Mouse (Mus musculus) CH12.LX (cell line): ENCODE results near the gene Lif. TPM values are rescaled to one million over a fixed set of nuclear protein-coding genes. Genes with fewer than 3 reads are reported as not detected.

Source experiments
- DNase-seq: peaks from one replicate; pipeline ENCODE4 v3.0.0-alpha.2; 2013; ENCODE audit errors: extremely low read depth
- H3K27ac ChIP-seq: 2 replicates; pipeline ENCODE4 v1.5.1; 2012; ENCODE audit warnings: low read depth, mild to moderate bottlenecking, control low read depth, moderate library complexity; ENCODE audit not compliant: insufficient read depth
- H3K27me3 ChIP-seq: replicated peaks from 2 replicates; pipeline ENCODE3; 2012; ENCODE audit warnings: inconsistent platforms
- H3K36me3 ChIP-seq, 2 experiments: replicated peaks in 1 of 2; 2 replicates each; pipeline versions ENCODE3 to v1.6.1; 2012; ENCODE audit warnings: inconsistent platforms in 1 of 2, low read length in 1 of 2, mild to moderate bottlenecking in 1 of 2, mixed read lengths in 1 of 2, moderate library complexity in 1 of 2; ENCODE audit not compliant: control insufficient read depth in 1 of 2, insufficient read depth in 1 of 2
- H3K4me1 ChIP-seq, 2 experiments: 2 replicates each; pipeline ENCODE4 v1.6.1; 2012; ENCODE audit warnings: inconsistent platforms in 1 of 2, moderate library complexity in 1 of 2; ENCODE audit not compliant: insufficient read depth in 2 of 2, control insufficient read depth in 1 of 2
- H3K4me2 ChIP-seq: 2 replicates; pipeline ENCODE4 v1.6.1; 2012; ENCODE audit warnings: low read depth, mild to moderate bottlenecking, control low read depth; ENCODE audit not compliant: poor library complexity, insufficient read depth, severe bottlenecking
- H3K4me3 ChIP-seq, 3 experiments: fragments of 150-350 bp in 1 of 3; sonication (generic) in 1 of 3; replicated peaks in 1 of 3; 2 replicates each; pipeline versions ENCODE3 to v1.5.1; 2011 to 2012; ENCODE audit warnings: low read depth in 2 of 3, low read length in 2 of 3, mild to moderate bottlenecking in 2 of 3, moderate library complexity in 2 of 3, control low read depth in 1 of 3, improper control_type of control experiment in 1 of 3, inconsistent platforms in 1 of 3, mixed read lengths in 1 of 3; ENCODE audit not compliant: poor library complexity in 1 of 3
- H3K79me2 ChIP-seq: replicated peaks from 2 replicates; pipeline ENCODE4 v1.6.1; 2012; ENCODE audit warnings: mild to moderate bottlenecking, moderate library complexity; ENCODE audit not compliant: control insufficient read depth, poor library complexity, insufficient read depth, severe bottlenecking; ENCODE audit errors: extremely low read depth
- H3K9ac ChIP-seq: 2 replicates; pipeline ENCODE4 v1.6.1; 2012; ENCODE audit warnings: low read depth, mild to moderate bottlenecking, control low read depth, moderate library complexity; ENCODE audit not compliant: insufficient read depth
- H3K9me3 ChIP-seq: replicated peaks from 2 replicates; pipeline ENCODE3; 2012; ENCODE audit warnings: low read length, inconsistent platforms, mixed read lengths
- CHD2 ChIP-seq: IDR thresholded peaks from 2 replicates; pipeline ENCODE4 v1.6.1; 2011; ENCODE audit warnings: low read length, improper control_type of control experiment
- GABPA ChIP-seq: IDR thresholded peaks from 2 replicates; pipeline ENCODE4 v1.6.1; 2012; ENCODE audit warnings: low read depth, low read length, improper control_type of control experiment, inconsistent platforms; ENCODE audit not compliant: insufficient replicate concordance
- KAT2A ChIP-seq: IDR thresholded peaks from 2 replicates; pipeline ENCODE4 v1.6.1; 2012; ENCODE audit warnings: low read length, improper control_type of control experiment, inconsistent platforms; ENCODE audit not compliant: insufficient replicate concordance
- NELFE ChIP-seq: IDR thresholded peaks from 2 replicates; pipeline ENCODE4 v1.6.1; 2011; ENCODE audit warnings: low read depth, low read length, improper control_type of control experiment
- POLR2AphosphoS2 ChIP-seq: IDR thresholded peaks from 2 replicates; pipeline ENCODE4 v1.6.1; 2011; ENCODE audit warnings: low read depth, low read length, improper control_type of control experiment
- ZKSCAN1 ChIP-seq: IDR thresholded peaks from 2 replicates; pipeline ENCODE4 v1.6.1; 2012; ENCODE audit warnings: low read depth, inconsistent platforms, low read length, improper control_type of control experiment, borderline replicate concordance
- dilution Hi-C: fragments of 300-500 bp; cut with MboI; formaldehyde crosslinking; loops from 2 replicates; pipeline ENCODE4 v1.14.3; 2020; ENCODE audit warnings: low sequenced_read_pairs; ENCODE audit not compliant: extremely low pct_unique_long_range_greater_than_20kb, extremely low pct_ligation_motif_present
- in situ Hi-C: fragments of 300-500 bp; cut with MboI; formaldehyde crosslinking; loops from 3 replicates; pipeline ENCODE4 v1.14.3; 2019; ENCODE audit warnings: low sequenced_read_pairs, low pct_ligation_motif_present, low pct_unique_long_range_greater_than_20kb, mixed read lengths
- polyA plus RNA-seq: library from polyadenylated mRNA; unstranded; fragments of >175 nt; gene quantifications from 2 replicates; pipeline ENCODE4 v1.2.1, GENCODE M21; 2012; ENCODE audit warnings: low read depth; ENCODE audit not compliant: insufficient read length
- total RNA-seq, 2 experiments: library from RNA; depleted of rRNA; stranded (reverse); fragments of 300-350 nt in 1 of 2; fragments of >200 nt in 1 of 2; gene quantifications; 2 replicates each; pipeline ENCODE4 v1.2.3; 2012 to 2014

Gene Lif
- total and polyA plus RNA-seq, 3 experiments, result 0.05 to 1.8 (median 0.17) TPM

GRCm38 (mm10) chr11:4320876-4321275 is 63.5 kb downstream of the Lif start:
- in situ Hi-C loops, result no loop called here
- H3K4me1 ChIP-seq, result peaks cover 7 to 25% of the 10 kb centered on the region in 2 experiments
- H3K9ac ChIP-seq, result no peak overlapping the region
- H3K27me3 ChIP-seq, result no peaks in the 10 kb centered on the region
- dilution Hi-C loops, result no loop called here
- DNase-seq, result no peak
- H3K4me2 ChIP-seq, result no peak overlapping the region
- no peaks in the 10 kb centered on the region for H3K36me3 ChIP-seq
- H3K79me2 ChIP-seq, result no peaks in the 10 kb centered on the region
- no peaks in the 10 kb centered on the region for H3K9me3 ChIP-seq
- H3K4me3 ChIP-seq, result no peak overlapping the region
- TF ChIP-seq POLR2AphosphoS2 (no peak), NELFE (no peak), KAT2A (no peak), ZKSCAN1 (no peak), CHD2 (no peak), GABPA (no peak)
- no peak overlapping the region for H3K27ac ChIP-seq

Other genes starting within 250 kb of the Lif start
- 0.47 and 0.55 TPM in 2 replicates for gene Sec14l4, start 226.1 kb upstream of the Lif start, total RNA-seq (2012; rRNA removed)
- 0.42 and 0.46 TPM in 2 replicates for gene Sec14l4, start 226.1 kb upstream of the Lif start, total RNA-seq (2014; rRNA removed)
- 2.2 and 3.5 TPM in 2 replicates for gene Sec14l4, start 226.1 kb upstream of the Lif start, polyA plus RNA-seq
- gene Sec14l3, start 192.7 kb upstream of the Lif start, total RNA-seq (2012; rRNA removed), result 0.21 TPM in 1 of 2 replicates, not detected in the other
- not detected in 2 replicates for gene Sec14l3, start 192.7 kb upstream of the Lif start, total RNA-seq (2014; rRNA removed)
- gene Sec14l3, start 192.7 kb upstream of the Lif start, polyA plus RNA-seq, result not detected in 2 replicates
- gene Mtfp1, start 162.1 kb upstream of the Lif start, total RNA-seq (2012; rRNA removed), result 30.0 and 41.0 TPM in 2 replicates
- gene Mtfp1, start 162.1 kb upstream of the Lif start, total RNA-seq (2014; rRNA removed), result 22.1 and 22.3 TPM in 2 replicates
- gene Mtfp1, start 162.1 kb upstream of the Lif start, polyA plus RNA-seq, result 27.0 and 27.7 TPM in 2 replicates
- gene Sec14l2, start 134.1 kb upstream of the Lif start, total RNA-seq (2012; rRNA removed), result 21.5 and 26.1 TPM in 2 replicates
- 21.9 and 24.2 TPM in 2 replicates for gene Sec14l2, start 134.1 kb upstream of the Lif start, total RNA-seq (2014; rRNA removed)
- 16.7 and 19.0 TPM in 2 replicates for gene Sec14l2, start 134.1 kb upstream of the Lif start, polyA plus RNA-seq
- gene Rnf215, start 122.4 kb upstream of the Lif start, total RNA-seq (2012; rRNA removed), result 24.8 and 25.0 TPM in 2 replicates
- 14.9 and 18.2 TPM in 2 replicates for gene Rnf215, start 122.4 kb upstream of the Lif start, total RNA-seq (2014; rRNA removed)
- gene Rnf215, start 122.4 kb upstream of the Lif start, polyA plus RNA-seq, result 22.5 and 24.3 TPM in 2 replicates
- 4.2 and 4.4 TPM in 2 replicates for gene Ccdc157, start 97.3 kb upstream of the Lif start, total RNA-seq (2012; rRNA removed)
- gene Ccdc157, start 97.3 kb upstream of the Lif start, total RNA-seq (2014; rRNA removed), result 2.3 and 2.6 TPM in 2 replicates
- 3.9 and 4.0 TPM in 2 replicates for gene Ccdc157, start 97.3 kb upstream of the Lif start, polyA plus RNA-seq
- gene Sf3a1, start 97.2 kb upstream of the Lif start, total RNA-seq (2012; rRNA removed), result 46.5 and 56.9 TPM in 2 replicates
- gene Sf3a1, start 97.2 kb upstream of the Lif start, total RNA-seq (2014; rRNA removed), result 28.6 and 29.5 TPM in 2 replicates
- 93.4 and 97.6 TPM in 2 replicates for gene Sf3a1, start 97.2 kb upstream of the Lif start, polyA plus RNA-seq
- gene Tbc1d10a, start 70.8 kb upstream of the Lif start, total RNA-seq (2012; rRNA removed), result 30.3 and 37.7 TPM in 2 replicates
- gene Tbc1d10a, start 70.8 kb upstream of the Lif start, total RNA-seq (2014; rRNA removed), result 30.9 and 33.9 TPM in 2 replicates
- 33.5 and 37.6 TPM in 2 replicates for gene Tbc1d10a, start 70.8 kb upstream of the Lif start, polyA plus RNA-seq
- gene Castor1, start 39.3 kb upstream of the Lif start, total RNA-seq (2012; rRNA removed), result 4.7 and 5.8 TPM in 2 replicates
- gene Castor1, start 39.3 kb upstream of the Lif start, total RNA-seq (2014; rRNA removed), result 13.0 TPM in 2 replicates
- 18.2 and 23.7 TPM in 2 replicates for gene Castor1, start 39.3 kb upstream of the Lif start, polyA plus RNA-seq
- 11.0 and 12.8 TPM in 2 replicates for gene Osm, start 21.1 kb upstream of the Lif start, total RNA-seq (2012; rRNA removed)
- 11.8 and 15.1 TPM in 2 replicates for gene Osm, start 21.1 kb upstream of the Lif start, total RNA-seq (2014; rRNA removed)
- 10.4 and 12.5 TPM in 2 replicates for gene Osm, start 21.1 kb upstream of the Lif start, polyA plus RNA-seq
- not detected in 2 replicates for gene Hormad2, start 183.5 kb downstream of the Lif start, total RNA-seq (2012; rRNA removed)
- gene Hormad2, start 183.5 kb downstream of the Lif start, total RNA-seq (2014; rRNA removed), result not detected in 2 replicates
- gene Hormad2, start 183.5 kb downstream of the Lif start, polyA plus RNA-seq, result not detected in 2 replicates